Mouse (Mus musculus) CD4-positive, CD25-positive, alpha-beta regulatory T cell, adult 9 weeks (primary cell): ENCODE results near the gene Ubxn10. TPM values are rescaled to one million over a fixed set of nuclear protein-coding genes. Genes with fewer than 3 reads are reported as not detected.

Experiments
- polyA plus RNA-seq: library from polyadenylated mRNA; unstranded; fragments of 100-300 nt; shearing (Covaris generic); gene quantifications from one replicate; pipeline ENCODE4 v1.2.1, GENCODE M21; 2017

Ubxn10 gene
- 0.33 TPM for polyA plus RNA-seq

DNA sequence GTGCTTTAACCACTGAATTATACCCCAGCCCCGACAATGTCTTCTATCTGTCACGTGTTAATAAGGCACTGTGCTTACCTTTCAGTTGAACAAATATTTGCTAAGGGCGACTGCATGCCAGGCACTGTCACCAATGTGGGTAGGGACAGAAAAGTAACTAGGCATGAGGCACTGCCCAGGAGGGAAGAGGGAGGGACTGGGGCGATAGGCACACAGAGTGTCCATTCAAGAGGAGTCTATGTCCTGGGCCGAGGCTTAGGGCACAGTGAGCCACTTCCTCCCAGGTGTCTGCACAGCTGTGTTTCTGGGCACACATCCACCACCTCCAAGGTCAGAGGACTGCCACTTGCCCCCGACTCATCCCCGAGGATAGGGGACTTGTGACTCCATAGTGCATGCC lies at the start of gene Ubxn10:
Gene Ubxn10, minus strand, starts transcription at position 137 of the 400 bp plus-strand sequence.

GRCm38 (mm10) chr4:138775435-138775834 lies 38.5 kb upstream of the Ubxn10 start, which contains the start of gene Pla2g2d:
TSS of gene Pla2g2d (plus strand) at chr4:138775735.

GRCm38 (mm10) chr4:138757416-138757815 lies 20.4 kb upstream of the Ubxn10 start, which contains the start of gene Pla2g2f:
TSS of gene Pla2g2f (minus strand) at chr4:138757626.

GRCm38 (mm10) chr4:138724354-138725126 lies 12.4 kb downstream of the Ubxn10 start, which contains the start of gene Pla2g2c:
TSS of gene Pla2g2c (plus strand) at chr4:138724792.

Other genes starting within 250 kb of the Ubxn10 start
- not detected for gene Vwa5b1, start 101.3 kb downstream of the Ubxn10 start, polyA plus RNA-seq
- gene Pla2g2c, start 12.4 kb downstream of the Ubxn10 start, polyA plus RNA-seq = not detected
- gene Pla2g2f, start 20.5 kb upstream of the Ubxn10 start, polyA plus RNA-seq = 0.15 TPM
- 1.3 TPM for gene Pla2g2d, start 38.6 kb upstream of the Ubxn10 start, polyA plus RNA-seq
- not detected for gene Pla2g5, start 126.3 kb upstream of the Ubxn10 start, polyA plus RNA-seq
- gene Gm13030, start 136.8 kb upstream of the Ubxn10 start, polyA plus RNA-seq = not detected
- gene Pla2g2e, start 140.8 kb upstream of the Ubxn10 start, polyA plus RNA-seq = not detected
- gene Otud3, start 176.8 kb upstream of the Ubxn10 start, polyA plus RNA-seq = 0.32 TPM
- gene Rnf186, start 229.9 kb upstream of the Ubxn10 start, polyA plus RNA-seq = not detected
- gene Tmco4, start 235.7 kb upstream of the Ubxn10 start, polyA plus RNA-seq = 39.6 TPM